Mouse (Mus musculus) gastrocnemius, postnatal 25 days (tissue): ENCODE results near the gene 6030452D12Rik. TPM values are rescaled to one million over a fixed set of nuclear protein-coding genes. Genes with fewer than 3 reads are reported as not detected.

Experiments
- DNase-seq: peaks from one replicate; pipeline ENCODE4 v3.0.0; 2022
- long read RNA-seq, 2 experiments: library from polyadenylated mRNA; stranded (forward); transcript quantifications; one replicate each; pipeline ENCODE4 v2.0.0; 2021
- total RNA-seq, 2 experiments: library from RNA; stranded (reverse); gene quantifications; 1 replicate in 1 of 2; 2 replicates in 1 of 2; pipeline ENCODE4 v1.2.3; 2021

Gene 6030452D12Rik
- not detected for total RNA-seq
- long read RNA-seq, experiment 1 = 0 reads
- long read RNA-seq, experiment 2 = 0 reads

DNA sequence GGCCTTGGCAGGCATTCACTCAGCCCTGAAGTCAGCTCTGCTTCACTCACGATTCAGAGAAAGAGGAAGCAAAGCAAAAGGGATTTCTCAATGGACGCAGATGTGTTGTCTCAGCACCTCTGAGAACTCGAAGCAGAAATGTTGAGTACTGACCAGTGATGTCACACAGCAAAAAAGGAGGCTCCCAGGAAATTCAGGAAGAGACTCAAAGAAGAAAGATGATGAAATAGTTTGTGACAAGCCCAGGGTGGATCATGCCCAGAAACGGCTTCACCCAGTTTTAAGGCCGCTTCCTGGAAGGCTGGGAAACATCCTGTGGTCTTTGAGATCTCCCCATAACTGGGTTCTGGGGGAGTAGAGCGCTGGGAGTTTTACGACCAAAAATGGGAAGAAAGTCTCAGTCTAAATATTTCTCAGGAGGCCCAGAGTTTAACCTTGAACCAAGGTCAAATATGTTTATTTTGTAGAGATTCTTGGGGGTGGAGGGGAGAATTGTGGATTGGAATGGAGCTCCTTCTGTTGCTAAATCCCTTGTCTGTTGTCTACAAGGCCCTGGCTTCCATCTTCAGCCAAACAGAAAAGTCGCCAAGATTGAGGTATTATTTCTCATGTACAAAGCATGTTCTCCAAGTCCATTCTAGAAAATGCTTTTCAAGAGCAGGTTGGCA, at the start of gene 6030452D12Rik:
Gene 6030452D12Rik (plus strand): TSS at position 505 of the 668 bp plus-strand sequence.
- no peak for DNase-seq

DNA sequence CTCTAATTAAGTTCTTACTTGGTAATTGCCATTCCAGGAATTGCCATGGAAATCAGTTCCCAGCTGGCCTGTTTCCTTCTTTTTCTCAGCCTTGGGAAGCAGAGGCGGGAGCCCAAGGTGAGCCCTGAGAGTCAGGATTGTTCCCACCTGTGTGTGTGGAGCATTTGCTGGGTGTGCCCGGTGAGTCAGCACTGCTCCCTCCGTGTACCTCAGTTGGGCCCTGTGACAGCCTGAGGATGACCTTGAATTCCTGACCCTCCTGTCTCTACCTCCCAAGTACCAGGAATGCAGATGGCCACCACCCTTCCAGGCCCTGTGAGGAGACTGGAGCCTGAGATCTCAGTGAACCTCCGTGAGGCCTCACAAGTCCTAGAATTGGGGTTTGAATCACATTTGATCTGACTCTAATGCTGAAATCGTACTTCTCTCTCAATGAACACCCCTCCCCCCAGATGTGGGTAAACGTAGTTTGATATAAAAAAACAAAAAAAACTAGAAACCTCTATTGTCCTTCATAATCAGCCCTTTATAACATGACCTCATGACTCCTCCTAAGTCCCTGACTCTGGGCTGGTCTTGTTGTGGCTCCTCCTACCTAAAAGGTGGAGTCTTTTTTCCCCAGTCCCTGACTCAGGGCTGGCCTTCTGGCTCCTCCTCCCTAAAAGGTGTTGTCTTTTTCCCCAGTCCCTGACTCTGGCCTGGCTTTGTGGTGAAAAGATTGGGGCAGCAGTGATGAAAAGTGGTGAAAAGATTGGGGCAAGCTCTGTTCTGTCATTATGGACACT, 48.8 kb upstream of the 6030452D12Rik start:
- no peak for DNase-seq

DNA sequence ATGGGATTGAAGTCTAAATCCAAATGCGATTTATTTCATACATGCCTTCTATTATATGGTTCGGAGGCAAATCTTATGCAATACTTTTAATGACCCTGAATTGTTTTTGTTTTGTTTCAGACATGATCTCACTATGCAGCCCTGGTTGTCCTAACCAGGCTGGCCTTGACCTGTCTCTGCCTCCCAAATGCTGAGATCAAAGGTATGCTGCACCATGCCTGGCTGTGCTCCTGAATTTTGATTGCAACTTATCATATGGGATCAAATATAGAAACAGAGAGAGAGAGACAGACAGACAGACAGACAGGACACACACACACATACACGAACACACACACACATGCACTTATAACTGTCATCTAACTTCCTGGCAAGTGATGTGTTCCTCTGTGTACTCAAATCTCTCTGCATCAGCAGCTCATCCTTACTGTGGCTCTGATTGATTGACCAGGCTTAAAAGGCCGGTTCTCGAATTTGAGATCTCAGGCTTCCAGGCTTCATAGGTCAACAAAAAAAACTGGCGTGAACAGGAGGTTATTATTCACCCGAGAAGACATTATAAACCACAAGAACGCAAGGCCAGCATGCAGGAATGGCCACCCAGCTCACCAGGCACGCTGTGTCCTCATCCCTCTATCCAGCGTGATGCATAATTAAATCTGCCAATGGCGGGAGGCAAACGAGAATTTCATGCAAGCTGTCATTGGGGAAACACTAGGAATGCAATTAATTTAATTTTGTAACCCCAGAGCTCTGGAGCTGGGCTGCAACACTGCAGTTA, 47.4 kb upstream of the 6030452D12Rik start:
- no peak for DNase-seq

DNA sequence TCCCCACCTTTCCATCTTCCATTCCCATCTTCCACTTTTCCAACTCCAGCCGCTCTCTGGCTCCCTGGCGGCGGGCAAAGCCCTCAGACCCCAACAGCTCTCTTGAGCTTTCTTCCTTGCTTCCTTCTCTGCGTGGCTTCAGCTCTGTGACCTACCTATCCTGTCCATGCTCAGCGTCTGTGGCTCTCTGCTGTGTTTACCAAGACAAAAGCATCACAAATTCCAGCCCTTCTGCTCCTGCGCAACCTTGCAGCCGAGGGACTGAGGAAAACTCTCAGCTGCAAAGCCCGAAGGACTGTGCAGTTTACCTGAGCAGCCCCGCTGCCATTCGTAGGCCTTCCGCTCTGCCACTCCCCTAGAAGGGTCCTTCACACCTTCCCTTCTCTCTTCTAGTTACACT, 46.3 kb upstream of the 6030452D12Rik start:
- no peak for DNase-seq

DNA sequence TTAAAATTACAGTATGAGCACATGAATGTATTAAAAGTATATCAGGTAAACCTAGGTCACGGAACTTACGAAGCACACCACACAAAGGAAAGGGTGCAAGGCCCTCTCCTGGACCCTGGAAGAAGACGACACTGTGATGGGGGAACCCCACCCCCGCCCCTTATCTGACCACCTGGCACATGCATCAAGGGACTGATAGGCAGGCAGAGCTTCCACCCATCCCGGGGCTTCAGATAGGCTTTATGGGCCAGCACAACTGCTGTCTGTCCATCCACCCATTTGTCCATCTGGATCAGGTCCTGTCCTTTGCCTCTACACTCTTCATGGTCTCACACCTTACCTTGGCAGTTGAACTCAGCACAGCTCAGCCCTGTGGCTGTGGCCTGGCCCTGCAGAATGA, 38.2 kb upstream of the 6030452D12Rik start:
- no peak for DNase-seq

DNA sequence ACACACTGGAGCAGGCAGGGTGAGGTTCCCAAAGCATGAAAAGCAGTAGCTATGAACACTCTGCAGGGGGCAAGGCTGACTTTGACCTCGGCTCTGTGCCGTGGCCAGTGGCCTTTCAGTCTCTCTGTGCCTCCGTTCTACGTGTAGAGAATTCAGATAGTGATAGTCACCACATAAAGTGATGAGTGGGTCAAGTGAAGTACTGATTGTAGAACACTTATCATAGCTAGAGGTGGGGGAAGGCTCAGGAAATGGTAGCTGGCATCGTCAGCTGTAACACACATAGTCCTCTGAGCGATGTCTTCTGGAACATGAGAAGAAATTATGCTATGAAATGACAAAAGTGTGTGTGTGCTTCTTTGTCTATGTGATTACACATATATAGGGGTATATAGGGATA, 36.5 kb upstream of the 6030452D12Rik start:
- DNase-seq = no peak

DNA sequence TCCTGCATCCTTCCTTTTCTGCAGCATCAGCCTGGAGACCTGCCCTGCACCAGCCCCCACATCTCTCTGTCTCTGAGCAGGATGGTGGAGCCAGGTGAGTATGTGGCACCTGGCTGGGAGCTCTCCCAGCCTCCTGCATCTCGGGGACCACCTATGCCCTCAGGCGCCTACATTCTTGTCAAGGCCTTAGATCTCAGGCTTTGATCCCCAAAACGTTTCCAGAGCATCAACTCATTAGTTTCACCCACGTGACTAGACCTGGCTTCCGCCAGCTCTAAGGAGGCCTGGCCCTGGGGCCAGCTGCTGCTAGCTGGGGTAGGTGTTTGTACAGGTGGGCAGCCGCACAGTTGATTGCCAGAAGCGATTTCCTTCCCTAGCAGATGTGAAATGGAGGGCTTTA, 30.8 kb upstream of the 6030452D12Rik start:
- no peak for DNase-seq

DNA sequence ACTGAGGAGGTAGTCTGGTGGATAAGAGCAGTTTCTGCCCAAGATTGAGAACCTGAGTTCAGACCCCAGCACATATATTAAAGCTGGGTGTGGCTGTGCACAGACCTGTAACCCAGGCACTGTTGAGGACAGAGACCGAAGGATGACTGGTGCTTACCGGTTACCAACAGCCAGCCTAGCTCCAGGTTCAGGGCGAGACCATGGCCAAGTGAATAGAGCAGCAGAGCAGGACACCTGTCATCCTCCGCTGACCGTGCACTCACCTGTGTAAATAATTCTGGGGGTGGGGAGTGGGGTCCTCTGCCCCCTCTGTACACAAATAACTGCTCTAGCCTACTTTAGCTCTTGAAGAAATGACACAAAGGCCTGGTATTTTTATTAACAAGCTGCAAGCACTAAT, 26.3 kb upstream of the 6030452D12Rik start:
- no peak for DNase-seq

DNA sequence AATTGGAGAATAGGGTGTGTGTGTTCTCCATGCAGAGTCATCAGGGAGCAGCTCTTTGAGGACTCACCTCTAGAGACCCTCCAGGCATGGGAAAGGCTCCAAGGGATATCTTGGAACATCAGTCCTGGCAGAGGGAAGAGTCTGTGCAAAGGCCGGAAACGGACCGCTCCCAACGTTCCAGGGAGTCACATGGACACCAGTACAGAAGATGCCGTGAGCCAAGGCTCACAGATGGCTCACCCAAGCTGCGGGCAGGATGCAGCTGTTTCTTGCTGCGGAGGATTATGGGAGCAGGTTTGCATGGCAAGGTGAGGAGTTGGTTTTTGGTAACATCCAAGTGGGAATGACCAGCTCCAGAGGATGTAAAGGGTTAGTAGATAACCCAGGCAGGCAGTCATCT, 3.9 kb downstream of the 6030452D12Rik start:
- no peak for DNase-seq

DNA sequence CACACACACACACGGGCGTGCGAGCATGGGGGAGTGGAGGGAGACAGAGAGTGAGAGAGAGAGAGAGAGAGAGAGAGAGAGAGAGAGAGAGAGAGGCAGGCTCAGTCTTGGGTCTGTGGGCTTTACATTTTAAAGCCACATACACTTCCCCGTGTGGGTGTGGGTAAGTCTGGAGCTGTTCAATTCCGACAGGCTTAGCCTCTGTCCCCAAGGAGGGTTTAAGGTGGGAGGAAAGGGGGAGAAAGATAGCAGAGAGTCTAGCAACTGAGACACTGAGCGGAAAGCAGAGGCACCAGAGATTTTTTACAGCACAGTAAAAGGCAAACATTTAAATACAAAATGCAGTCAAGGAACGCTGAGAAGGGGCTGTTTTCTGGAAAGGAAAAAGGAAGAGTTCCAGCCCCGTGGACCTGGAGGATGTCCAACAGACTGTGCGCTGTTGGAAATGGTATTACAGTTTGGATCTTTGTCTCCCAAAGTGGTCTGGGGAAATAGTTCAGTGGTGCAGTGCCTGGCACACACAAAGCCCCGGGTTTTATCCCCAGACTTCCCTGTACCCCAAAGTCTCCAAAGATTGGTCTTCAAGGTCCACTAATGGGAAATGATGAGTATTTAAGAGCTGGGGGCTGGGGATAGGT, 5.1 kb downstream of the 6030452D12Rik start:
- no peak for DNase-seq

DNA sequence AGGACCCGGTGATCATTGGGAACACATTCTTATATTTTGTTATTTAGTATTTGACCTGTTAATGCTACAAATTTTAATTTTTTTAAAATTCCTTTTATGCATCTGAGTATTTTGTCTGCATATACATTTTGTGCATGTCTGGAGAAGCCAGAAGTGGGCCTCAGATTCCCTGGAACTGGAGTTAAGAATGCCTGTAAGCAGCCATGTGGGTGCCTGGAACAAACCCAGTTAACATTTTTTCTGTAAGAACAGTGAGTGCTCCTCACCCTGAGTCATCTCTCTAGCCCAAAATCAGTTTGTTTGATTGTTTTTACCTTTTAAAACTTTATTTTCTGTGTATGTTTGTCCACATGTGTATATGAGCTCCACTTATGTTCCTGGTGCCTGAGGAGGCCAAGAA, 5.8 kb downstream of the 6030452D12Rik start:
- DNase-seq = no peak

DNA sequence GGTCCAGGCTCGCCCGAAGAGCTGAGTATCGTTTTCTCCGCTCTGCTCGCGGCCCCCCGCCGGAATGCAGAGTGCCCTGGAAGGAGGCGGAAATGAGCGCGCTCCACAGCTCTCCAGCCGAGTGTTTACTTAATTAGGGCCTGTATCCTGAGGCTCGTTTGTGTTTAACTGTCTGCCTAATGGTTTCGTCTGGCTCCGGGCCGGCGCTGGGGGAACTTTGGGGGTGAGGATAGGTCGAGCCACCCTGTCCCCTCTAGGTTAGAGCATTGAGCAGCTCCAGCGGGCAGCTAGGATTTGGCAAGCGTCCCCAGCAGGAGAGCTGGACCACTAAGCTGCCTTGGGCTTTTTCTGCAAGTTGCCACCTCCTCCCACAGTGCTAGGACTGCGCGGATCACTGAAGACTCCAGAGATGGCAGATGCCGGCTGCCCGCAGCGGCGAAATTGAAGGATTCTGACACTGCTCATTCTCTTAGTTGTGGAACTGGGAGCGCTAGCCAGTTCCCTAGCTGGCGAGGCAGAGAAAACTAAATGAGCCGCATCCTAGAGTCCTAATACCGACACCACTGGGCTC, 7.5 kb downstream of the 6030452D12Rik start:
- no peak for DNase-seq

DNA sequence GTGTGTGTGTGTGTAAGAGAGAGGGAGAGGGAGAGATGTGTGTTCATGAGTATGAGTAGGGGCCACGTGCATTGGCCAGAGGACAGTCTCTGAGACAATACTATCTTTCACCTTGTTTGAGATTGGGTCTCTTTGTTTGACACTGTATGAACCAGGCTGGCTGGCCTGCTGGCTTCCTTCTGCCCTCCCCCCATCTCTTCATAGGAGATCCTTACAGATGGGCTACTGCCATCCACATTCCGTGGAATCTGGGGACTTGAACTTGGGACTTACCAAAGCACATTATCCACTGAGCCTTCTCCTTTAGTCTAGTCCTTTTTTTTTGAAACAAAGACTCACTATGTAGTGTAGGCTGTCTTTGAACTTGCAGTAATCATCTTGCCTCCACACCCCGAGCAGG, 8.1 kb downstream of the 6030452D12Rik start:
- no peak for DNase-seq

DNA sequence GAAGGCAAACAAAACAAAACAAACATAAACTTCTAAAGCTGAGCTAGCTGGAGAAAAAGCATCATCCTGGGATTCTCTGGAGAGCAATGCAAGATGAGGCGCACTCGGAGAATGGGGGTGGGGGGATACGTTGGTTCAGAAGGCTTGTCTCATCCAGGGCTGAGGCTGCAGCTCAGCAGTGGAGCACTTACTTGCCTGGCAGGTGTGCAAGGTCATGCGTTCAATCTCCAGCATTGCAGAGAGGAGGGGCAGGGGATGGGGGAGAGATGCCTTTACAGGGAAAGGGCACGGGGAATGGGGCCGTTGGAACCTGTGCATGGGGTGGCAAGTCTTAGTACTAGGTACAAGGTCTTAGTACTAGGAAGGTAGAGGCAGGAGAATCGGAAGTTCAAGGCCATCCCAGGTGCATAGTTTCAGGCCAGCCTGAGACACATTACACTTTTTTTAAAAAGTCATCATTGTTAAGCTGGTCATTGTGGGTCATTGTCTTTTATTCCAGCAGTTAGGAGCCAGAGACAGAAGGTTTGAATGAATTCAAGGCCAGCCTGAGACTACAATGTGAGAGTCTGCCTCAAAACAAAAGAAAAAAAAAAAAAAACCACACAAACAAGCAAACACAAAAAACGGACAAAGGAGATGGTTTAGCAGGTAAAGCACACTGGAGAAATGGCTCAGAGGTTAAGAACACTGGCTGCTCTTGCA, 8.9 kb downstream of the 6030452D12Rik start:
- no peak for DNase-seq

DNA sequence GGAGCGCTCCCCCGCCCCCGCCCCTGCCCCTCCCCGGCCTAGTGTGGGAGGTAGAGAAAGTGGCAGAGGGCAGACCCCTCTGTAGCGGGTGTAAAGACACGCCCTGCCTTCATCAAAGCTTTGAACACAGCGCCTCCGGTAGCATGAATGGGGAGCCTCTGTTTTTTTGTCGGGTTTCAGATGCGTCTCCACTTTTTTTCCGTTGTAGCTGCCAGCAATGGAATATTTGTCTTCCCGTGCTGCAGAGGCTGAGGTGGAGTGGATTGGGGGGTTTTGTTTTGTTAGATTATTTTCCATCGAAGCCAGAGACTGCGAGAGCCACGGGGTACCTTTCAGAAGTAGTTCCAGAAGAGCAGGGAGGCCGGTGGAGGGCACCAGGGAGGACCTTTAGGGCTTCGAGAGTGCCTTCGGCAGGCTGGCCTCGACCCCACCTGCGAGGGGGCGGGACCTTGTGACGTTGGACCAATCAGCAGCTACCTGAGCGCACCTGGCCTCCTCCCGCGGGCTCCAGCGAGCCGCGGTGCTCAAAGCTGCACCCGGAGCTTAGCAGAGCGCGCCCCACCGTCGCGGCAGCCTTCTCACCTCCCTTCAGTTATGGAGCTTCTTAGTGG, 10.1 kb downstream of the 6030452D12Rik start, which contains the start of gene Cdh3:
Gene Cdh3 (plus strand): TSS at position 527 of the 611 bp plus-strand sequence.
- DNase-seq = no peak

DNA sequence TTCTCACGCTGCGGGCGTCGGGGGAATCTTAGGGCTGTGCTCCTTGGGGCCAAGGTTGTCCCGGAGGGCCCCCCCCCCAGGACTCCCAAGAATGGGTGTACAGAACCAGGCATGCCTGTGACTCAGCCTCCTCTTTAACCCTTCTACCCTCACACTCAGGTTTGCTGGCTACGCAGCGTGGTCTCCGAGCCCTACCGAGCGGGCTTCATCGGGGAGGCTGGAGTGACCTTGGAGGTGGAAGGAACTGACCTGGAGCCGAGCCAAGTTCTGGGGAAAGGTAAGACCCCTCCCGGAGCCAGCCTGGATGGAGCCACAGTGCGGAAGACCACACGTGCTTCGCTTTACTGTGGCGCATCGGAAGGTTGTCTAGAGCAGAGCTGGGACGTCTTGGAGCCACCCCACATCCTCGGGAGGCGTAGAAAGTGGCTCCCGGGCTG, 10.8 kb downstream of the 6030452D12Rik start:
- no peak for DNase-seq

DNA sequence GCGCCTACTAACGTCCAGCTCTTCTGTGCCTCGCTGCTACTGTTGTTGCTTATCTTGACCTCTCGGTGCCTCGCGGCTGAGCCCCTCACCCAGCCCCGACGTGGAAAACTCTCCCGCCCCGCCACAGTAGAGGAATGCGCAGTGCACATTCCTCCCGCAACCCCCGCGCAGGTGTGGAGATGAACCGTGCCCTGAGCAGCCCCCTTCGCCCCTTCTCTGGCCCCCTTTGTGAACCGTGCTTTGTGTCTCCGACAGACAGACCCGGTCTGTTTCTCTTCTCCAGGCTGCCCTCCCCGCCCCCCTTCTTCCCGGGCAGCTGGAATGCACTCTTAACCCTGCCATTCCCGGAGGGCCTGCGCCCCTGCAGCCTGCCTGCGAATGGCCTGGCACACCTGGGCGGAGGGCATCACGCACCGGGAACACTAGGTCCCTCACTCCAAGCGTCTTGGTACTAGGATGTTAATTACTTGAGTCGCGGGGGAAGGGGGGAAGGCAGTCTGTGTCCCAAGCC, 11.3 kb downstream of the 6030452D12Rik start:
- DNase-seq = no peak

DNA sequence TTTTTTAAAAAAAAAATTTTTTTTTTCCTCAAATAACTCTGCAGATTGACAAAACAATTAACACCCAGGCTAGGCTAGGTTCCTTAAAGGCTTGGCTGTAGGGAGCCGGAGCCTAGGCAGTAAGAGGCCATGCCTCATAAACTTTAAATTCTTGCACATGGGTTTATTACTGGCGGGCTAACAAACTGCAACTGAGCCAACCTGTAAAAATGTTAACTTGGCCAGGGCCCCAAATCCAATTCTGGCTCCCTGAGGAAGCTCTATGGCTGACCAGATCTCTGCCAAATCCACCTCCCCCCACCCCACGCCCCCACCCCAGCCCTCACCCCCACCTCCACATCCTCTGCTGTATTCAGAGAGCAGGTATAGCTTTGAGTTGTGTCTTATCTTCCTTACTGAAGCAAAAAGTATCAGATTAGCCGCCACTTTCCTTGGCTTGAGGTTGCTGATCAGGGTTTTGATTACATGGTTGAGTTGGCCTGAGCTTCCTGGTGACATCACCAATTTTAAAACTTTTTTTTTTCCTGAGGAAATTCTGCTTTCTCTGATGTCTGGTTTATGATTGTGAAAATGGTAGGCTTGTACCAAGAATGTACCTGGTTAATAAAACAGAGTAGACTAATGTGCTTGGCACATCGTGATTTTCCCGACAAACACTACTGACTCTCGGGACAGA, 12.3 kb downstream of the 6030452D12Rik start:
- DNase-seq = no peak

DNA sequence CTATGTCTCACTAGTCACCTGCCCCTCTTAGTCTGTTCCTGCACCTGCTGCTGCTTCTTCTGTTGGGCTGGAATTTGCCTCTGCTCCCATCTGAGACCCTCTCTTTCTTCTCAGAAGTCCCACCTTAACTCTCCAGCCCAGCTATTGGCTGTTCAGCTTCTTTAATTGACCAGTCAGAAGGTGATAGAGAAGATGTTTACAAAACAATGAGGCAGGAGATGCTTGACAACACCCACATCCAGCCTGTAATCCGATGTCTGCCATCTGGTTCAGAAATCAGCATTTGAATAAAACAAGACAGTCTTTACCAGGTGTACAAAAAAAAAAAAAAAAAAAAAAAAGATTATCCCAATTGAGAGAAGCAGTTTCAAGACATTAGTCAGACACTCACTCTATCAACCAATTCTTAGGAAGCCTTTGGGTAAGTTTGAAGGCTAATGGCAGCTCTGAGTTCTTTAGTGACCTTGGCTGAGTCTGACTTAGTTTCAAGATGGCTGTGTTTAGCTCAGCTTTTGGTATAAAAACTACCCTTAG, 15.7 kb downstream of the 6030452D12Rik start:
- DNase-seq = no peak

DNA sequence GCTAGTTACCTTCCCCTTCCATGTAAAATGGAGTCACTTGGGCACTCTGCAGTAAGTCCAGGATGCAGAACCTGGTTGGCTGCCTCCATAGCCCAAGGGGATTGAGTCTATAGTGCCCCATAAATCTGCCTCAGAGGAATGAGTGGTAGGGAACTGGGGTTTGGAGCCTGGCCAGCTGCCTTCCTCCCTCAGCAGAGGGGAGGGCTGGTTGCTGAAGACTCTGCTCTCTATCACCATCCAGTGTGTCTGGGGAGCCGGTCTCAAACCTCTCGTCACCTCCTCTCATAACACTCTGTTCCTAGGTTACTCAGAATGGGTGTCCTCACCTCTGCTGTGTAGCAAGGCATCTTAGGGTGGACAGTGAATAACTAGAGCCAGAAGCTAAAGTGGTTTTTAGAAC, 16.3 kb downstream of the 6030452D12Rik start:
- no peak for DNase-seq
